Mouse (Mus musculus) heart, embryonic 13.5 days (tissue): ENCODE data around the gene P2rx4. TPM values are rescaled to one million over a fixed set of nuclear protein-coding genes. Genes with fewer than 3 reads are reported as not detected.

Source experiments
- ATAC-seq: fragments of 200-750 bp; cut with Nextera tagmentation; 2 replicates; pipeline ENCODE4 v1.8.0; 2017; ENCODE audit warnings: moderate TSS enrichment; ENCODE audit not compliant: insufficient number of reproducible peaks, low FRiP score, low TSS enrichment; ENCODE audit errors: extremely low read depth
- H3K27ac ChIP-seq: fragments of 300-500 bp; sonication (generic); replicated peaks from 2 replicates; pipeline ENCODE4 v1.5.1; 2015; ENCODE audit warnings: moderate library complexity, mild to moderate bottlenecking, inconsistent platforms
- H3K27me3 ChIP-seq: fragments of 300-500 bp; sonication (generic); replicated peaks from 2 replicates; pipeline ENCODE4 v1.6.1; 2015; ENCODE audit warnings: mild to moderate bottlenecking, inconsistent platforms
- H3K36me3 ChIP-seq: fragments of 300-500 bp; sonication (generic); 2 replicates; pipeline ENCODE4 v1.6.1; 2015; ENCODE audit warnings: mild to moderate bottlenecking, inconsistent platforms
- H3K4me1 ChIP-seq: fragments of 300-500 bp; sonication (generic); 2 replicates; pipeline ENCODE4 v1.6.1; 2015; ENCODE audit warnings: inconsistent platforms
- H3K4me2 ChIP-seq: fragments of 300-500 bp; sonication (generic); 2 replicates; pipeline ENCODE4 v1.6.1; 2015; ENCODE audit warnings: inconsistent platforms, mild to moderate bottlenecking, moderate library complexity
- H3K4me3 ChIP-seq: fragments of 300-500 bp; sonication (generic); 2 replicates; pipeline ENCODE4 v1.5.1; 2015; ENCODE audit warnings: moderate library complexity, mild to moderate bottlenecking, inconsistent platforms
- H3K9ac ChIP-seq: fragments of 300-500 bp; sonication (generic); 2 replicates; pipeline ENCODE4 v1.6.1; 2015; ENCODE audit warnings: inconsistent platforms, mild to moderate bottlenecking, moderate library complexity
- H3K9me3 ChIP-seq: fragments of 300-500 bp; sonication (generic); 2 replicates; pipeline ENCODE4 v1.6.1; 2016; ENCODE audit warnings: inconsistent platforms
- WGBS: fragments of 180-500 bp; shearing (Covaris S2); methylation state at CpG from one replicate; pipeline ENCODE4 v1.1.7; 2015; ENCODE audit warnings: mixed read lengths; 5-methylcytosine and 5-hydroxymethylcytosine counted together
- polyA plus RNA-seq: library from polyadenylated mRNA; unstranded; fragments of >200 nt; fragmentation: Nextera tagmentation; extraction: Ambion mirVana; gene quantifications from 2 replicates; pipeline ENCODE4 v1.2.1, GENCODE M21; 2015

The P2rx4 gene
- polyA plus RNA-seq, 1 experiment from 2014 or later = 14.4 TPM

- Histone ChIP-seq H3K9me3 (no peaks in the 10 kb centered on the region), H3K27ac (peak overlapping the region; percentile 20; the same call in 1 of the 2 replicates), H3K36me3 (peaks cover 21% of the 10 kb centered on the region), H3K4me1 (peaks cover 29% of the 10 kb centered on the region), H3K27me3 (no peaks in the 10 kb centered on the region), H3K9ac (no peak overlapping the region), H3K4me3 (no peak overlapping the region), H3K4me2 (no peak overlapping the region)
- ATAC-seq = no peak
- WGBS = 68% methylated on average over 10 of the region's 10 CpGs
Measured at GRCm38 (mm10) chr5:122730776-122731175, 23.4 kb downstream of the P2rx4 start.

- Histone ChIP-seq H3K9me3 (no peaks in the 10 kb centered on the region), H3K4me3 (no peak overlapping the region), H3K4me1 (peaks cover 25% of the 10 kb centered on the region), H3K9ac (no peak overlapping the region), H3K27me3 (no peaks in the 10 kb centered on the region), H3K27ac (peak overlapping the region; percentile 77), H3K36me3 (peaks cover 21% of the 10 kb centered on the region), H3K4me2 (no peak overlapping the region)
- no peak for ATAC-seq
- 68% methylated on average over 8 of the region's 8 CpGs for WGBS
Measured at GRCm38 (mm10) chr5:122731321-122731720, 24.0 kb downstream of the P2rx4 start.

- Histone ChIP-seq H3K27ac (peak overlapping the region; percentile 77), H3K27me3 (no peaks in the 10 kb centered on the region), H3K4me3 (no peak overlapping the region), H3K4me2 (peak overlapping the region; percentile 34), H3K4me1 (peaks cover 25% of the 10 kb centered on the region), H3K9ac (peak overlapping the region; percentile 12; the same call in 1 of the 2 replicates), H3K36me3 (peaks cover 29% of the 10 kb centered on the region), H3K9me3 (no peaks in the 10 kb centered on the region)
- 37% methylated on average over 15 of the region's 15 CpGs for WGBS
- no peak; the same call in 1 of the 2 replicates for ATAC-seq
Measured at GRCm38 (mm10) chr5:122731991-122732673, 24.8 kb downstream of the P2rx4 start.

- no peaks in the 10 kb centered on the region for H3K27me3 ChIP-seq
- no peak overlapping the region for H3K4me3 ChIP-seq
- H3K27ac ChIP-seq = no peak overlapping the region
- ATAC-seq = no peak
- 56% methylated on average over 17 of the region's 17 CpGs for WGBS
- peaks cover 25% of the 10 kb centered on the region for H3K4me1 ChIP-seq
- no peak overlapping the region for H3K9ac ChIP-seq
- H3K9me3 ChIP-seq = no peaks in the 10 kb centered on the region
- H3K36me3 ChIP-seq = peaks cover 20% of the 10 kb centered on the region
- peak overlapping the region; percentile 27 for H3K4me2 ChIP-seq
Measured at GRCm38 (mm10) chr5:122733881-122734280, 26.5 kb downstream of the P2rx4 start.

GRCm38 (mm10) chr5:122735853-122736252, 28.5 kb downstream of the P2rx4 start:
- no peaks in the 10 kb centered on the region for H3K9me3 ChIP-seq
- H3K27me3 ChIP-seq = no peaks in the 10 kb centered on the region
- H3K9ac ChIP-seq = no peak overlapping the region
- H3K36me3 ChIP-seq = peaks cover 20% of the 10 kb centered on the region
- no peak overlapping the region for H3K27ac ChIP-seq
- no peak overlapping the region for H3K4me3 ChIP-seq
- no peak for ATAC-seq
- WGBS = 85% methylated on average over 7 of the region's 7 CpGs
- H3K4me1 ChIP-seq = peaks cover 23% of the 10 kb centered on the region
- H3K4me2 ChIP-seq = no peak overlapping the region

DNA sequence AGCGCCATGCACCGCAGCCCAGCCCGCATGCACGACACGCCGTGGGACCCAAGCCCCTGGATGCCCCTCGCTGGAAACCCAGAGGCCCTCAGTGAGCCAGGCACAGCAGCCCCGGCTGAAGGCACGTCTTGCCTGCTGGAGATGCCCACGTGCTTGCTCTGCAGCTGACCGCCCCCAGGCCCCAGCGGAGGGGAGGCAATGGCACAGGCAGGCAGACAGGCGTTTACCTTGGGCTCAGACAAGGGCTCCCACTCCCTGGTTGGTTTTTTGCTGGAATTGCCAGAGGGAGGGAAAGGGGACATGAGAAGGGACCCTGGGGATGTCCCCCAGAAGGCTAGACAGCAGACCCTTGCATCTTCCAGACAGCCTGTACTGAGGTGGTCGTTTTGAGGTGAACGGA, 29.4 kb downstream of the P2rx4 start:
- no peaks in the 10 kb centered on the region for H3K9me3 ChIP-seq
- H3K36me3 ChIP-seq = peaks cover 29% of the 10 kb centered on the region
- H3K27ac ChIP-seq = no peak overlapping the region
- H3K4me3 ChIP-seq = no peak overlapping the region
- no peaks in the 10 kb centered on the region for H3K27me3 ChIP-seq
- no peak overlapping the region for H3K9ac ChIP-seq
- H3K4me2 ChIP-seq = no peak overlapping the region
- H3K4me1 ChIP-seq = peaks cover 17% of the 10 kb centered on the region
- no peak for ATAC-seq
- 85% methylated on average over 15 of the region's 15 CpGs for WGBS

DNA sequence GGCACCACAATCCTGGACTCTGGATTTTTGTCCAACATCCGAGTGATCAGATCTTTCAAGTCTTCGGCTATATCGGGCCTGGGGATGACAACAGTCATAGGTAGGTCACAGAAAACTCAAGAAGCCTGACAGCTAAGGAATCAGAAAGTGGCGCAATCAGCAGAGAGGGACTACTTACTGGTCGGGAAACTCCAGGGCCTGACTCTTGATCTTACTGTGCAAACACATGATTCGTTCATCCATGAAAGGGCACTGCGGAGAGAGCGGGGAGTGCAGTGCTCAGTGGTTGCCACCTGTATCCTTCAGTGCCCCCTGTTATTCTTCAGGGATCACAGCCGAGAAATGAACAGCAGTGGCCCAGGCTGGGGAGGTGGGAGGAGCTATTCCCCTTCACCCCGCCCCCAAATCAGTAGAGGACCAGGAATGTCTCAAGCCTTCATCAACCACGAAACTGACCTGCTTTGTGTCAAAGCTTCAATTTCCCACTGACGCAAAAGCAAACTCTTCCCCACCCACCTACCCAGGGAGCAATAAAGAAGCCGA, 36.6 kb downstream of the P2rx4 start:
- H3K27ac ChIP-seq = no peak overlapping the region
- WGBS = 73% methylated on average over 13 of the region's 13 CpGs
- H3K4me2 ChIP-seq = no peak overlapping the region
- ATAC-seq = no peak
- no peaks in the 10 kb centered on the region for H3K27me3 ChIP-seq
- no peak overlapping the region for H3K9ac ChIP-seq
- no peaks in the 10 kb centered on the region for H3K4me1 ChIP-seq
- H3K36me3 ChIP-seq = peaks cover 77% of the 10 kb centered on the region
- H3K9me3 ChIP-seq = no peaks in the 10 kb centered on the region
- no peak overlapping the region for H3K4me3 ChIP-seq

DNA sequence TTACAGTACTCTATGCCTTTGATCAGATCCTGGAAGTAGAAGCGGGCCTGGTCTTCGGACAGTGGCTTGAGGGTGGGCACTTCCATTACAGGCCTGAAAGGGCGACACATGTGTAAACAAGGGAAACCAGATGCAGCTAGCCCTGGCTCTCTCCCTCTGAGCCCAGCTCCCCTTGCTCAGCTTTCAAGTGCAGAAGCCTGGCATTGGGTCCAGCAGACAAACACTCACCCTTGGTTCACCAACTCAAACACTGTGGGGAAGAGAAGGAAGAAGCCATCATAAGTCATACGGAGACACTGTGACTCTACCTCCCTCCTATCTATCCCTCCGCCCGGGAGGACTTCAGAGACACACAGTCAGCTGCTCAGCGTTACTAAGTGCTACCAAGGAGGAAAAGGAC, 40.6 kb downstream of the P2rx4 start:
- Histone ChIP-seq H3K36me3 (peaks cover 58% of the 10 kb centered on the region), H3K9me3 (no peaks in the 10 kb centered on the region), H3K4me1 (no peaks in the 10 kb centered on the region), H3K4me2 (no peak overlapping the region), H3K4me3 (no peak overlapping the region), H3K27me3 (no peaks in the 10 kb centered on the region), H3K9ac (no peak overlapping the region), H3K27ac (no peak overlapping the region)
- no peak for ATAC-seq
- 69% methylated on average over 7 of the region's 7 CpGs for WGBS

- WGBS = 81% methylated on average over 16 of the region's 16 CpGs
- Histone ChIP-seq H3K9me3 (no peaks in the 10 kb centered on the region; the same call in 1 of the 2 replicates), H3K4me1 (no peaks in the 10 kb centered on the region), H3K27me3 (no peaks in the 10 kb centered on the region), H3K9ac (no peak overlapping the region), H3K4me3 (no peak overlapping the region), H3K4me2 (no peak overlapping the region), H3K36me3 (peaks cover 55% of the 10 kb centered on the region), H3K27ac (no peak overlapping the region)
- no peak for ATAC-seq
Measured at GRCm38 (mm10) chr5:122754477-122754876, 47.1 kb downstream of the P2rx4 start.

DNA sequence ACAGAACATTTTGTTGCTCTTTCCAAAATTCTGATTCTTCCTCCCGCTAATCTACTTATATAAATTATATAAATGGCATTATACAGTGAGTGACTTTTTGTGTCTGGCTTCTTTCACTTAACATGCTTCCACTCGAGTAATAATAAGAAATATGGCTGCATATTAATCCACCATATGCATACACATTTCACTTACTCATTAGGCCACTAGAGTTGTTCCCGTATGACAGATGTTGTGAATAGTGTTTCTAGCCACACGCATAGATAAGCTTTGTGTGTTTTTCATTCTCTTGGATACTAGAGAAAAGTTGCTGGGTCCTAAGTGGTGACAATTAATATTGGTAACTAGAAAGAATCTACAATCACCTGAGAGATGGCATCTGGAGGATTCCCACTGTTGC, 48.3 kb downstream of the P2rx4 start:
- WGBS = 88% methylated on average over 4 of the region's 4 CpGs
- no peak overlapping the region for H3K4me3 ChIP-seq
- peaks cover 2% of the 10 kb centered on the region for H3K4me1 ChIP-seq
- H3K9me3 ChIP-seq = no peaks in the 10 kb centered on the region; the same call in 1 of the 2 replicates
- no peaks in the 10 kb centered on the region for H3K27me3 ChIP-seq
- no peak overlapping the region for H3K9ac ChIP-seq
- no peak overlapping the region for H3K4me2 ChIP-seq
- H3K36me3 ChIP-seq = peaks cover 55% of the 10 kb centered on the region
- ATAC-seq = no peak
- no peak overlapping the region for H3K27ac ChIP-seq

DNA sequence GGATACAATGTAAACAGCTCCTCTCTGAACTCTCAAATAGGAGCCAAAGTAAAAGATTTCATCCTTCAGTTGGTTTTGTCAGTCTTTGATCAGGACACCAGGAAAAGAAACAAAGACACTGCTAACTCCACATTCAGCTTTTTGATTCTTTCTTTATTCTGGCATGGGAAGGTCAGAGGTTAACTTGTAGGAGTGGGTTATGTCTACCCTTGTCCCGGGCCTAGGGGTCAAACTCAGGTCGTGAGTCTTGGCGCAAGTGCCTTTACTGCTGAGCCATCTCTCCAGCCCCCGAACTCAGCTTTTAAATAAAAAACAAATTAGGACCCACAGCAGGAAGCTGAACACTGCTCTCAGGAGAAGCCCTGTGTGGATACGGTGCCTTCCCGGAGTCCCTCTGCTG, 48.8 kb downstream of the P2rx4 start:
- no peak for ATAC-seq
- no peak overlapping the region for H3K4me2 ChIP-seq
- H3K4me1 ChIP-seq = peaks cover 7% of the 10 kb centered on the region
- no peaks in the 10 kb centered on the region for H3K27me3 ChIP-seq
- no peak overlapping the region for H3K4me3 ChIP-seq
- peaks cover 55% of the 10 kb centered on the region for H3K36me3 ChIP-seq
- 80% methylated on average over 6 of the region's 6 CpGs for WGBS
- H3K27ac ChIP-seq = no peak overlapping the region
- no peak overlapping the region for H3K9ac ChIP-seq
- H3K9me3 ChIP-seq = no peaks in the 10 kb centered on the region; the same call in 1 of the 2 replicates

GRCm38 (mm10) chr5:122756680-122757079, 49.3 kb downstream of the P2rx4 start:
- H3K4me1 ChIP-seq = peaks cover 12% of the 10 kb centered on the region
- WGBS = 79% methylated on average over 7 of the region's 7 CpGs

More at GRCm38 (mm10) chr5:122756680-122757079, 49.3 kb downstream of the P2rx4 start:
- ATAC-seq = no peak
- peaks cover 53% of the 10 kb centered on the region for H3K36me3 ChIP-seq
- no peaks in the 10 kb centered on the region for H3K27me3 ChIP-seq
- H3K4me3 ChIP-seq = no peak overlapping the region
- no peaks in the 10 kb centered on the region; the same call in 1 of the 2 replicates for H3K9me3 ChIP-seq
- H3K4me2 ChIP-seq = no peak overlapping the region
- no peak overlapping the region for H3K9ac ChIP-seq
- no peak overlapping the region for H3K27ac ChIP-seq
